Mouse (Mus musculus) CH12.LX (cell line): ENCODE measurements at regions not wholly inside any gene's neighbourhood (a gene's known extent, or its start where the extent isn't known, plus 50 kb on each side); places are given as distances from the start of the nearest gene placed in this dataset.

Source experiments
- CTCF ChIP-seq, 2 experiments: IDR thresholded peaks in 1 of 2; conservative IDR thresholded peaks in 1 of 2; 2 replicates each; pipeline ENCODE4 v1.5.1; 2011 to 2012; ENCODE audit warnings: low read depth in 2 of 2, low read length in 2 of 2, improper control_type of control experiment in 1 of 2, inconsistent platforms in 1 of 2, mild to moderate bottlenecking in 1 of 2, moderate library complexity in 1 of 2
- ELF1 ChIP-seq: IDR thresholded peaks from 2 replicates; pipeline ENCODE4 v1.6.1; 2014; ENCODE audit warnings: low read depth, mild to moderate bottlenecking, inconsistent platforms, low read length, improper control_type of control experiment
- ETS1 ChIP-seq: conservative IDR thresholded peaks from 2 replicates; pipeline ENCODE4 v1.6.1; 2012; ENCODE audit warnings: low read depth, mild to moderate bottlenecking, inconsistent platforms, low read length, improper control_type of control experiment, moderate library complexity
- KAT2A ChIP-seq: IDR thresholded peaks from 2 replicates; pipeline ENCODE4 v1.6.1; 2012; ENCODE audit warnings: low read length, improper control_type of control experiment, inconsistent platforms; ENCODE audit not compliant: insufficient replicate concordance
- MAZ ChIP-seq: IDR thresholded peaks from 2 replicates; pipeline ENCODE4 v1.6.1; 2012; ENCODE audit warnings: low read depth, mild to moderate bottlenecking, inconsistent platforms, low read length, improper control_type of control experiment, moderate library complexity
- MXI1 ChIP-seq: IDR thresholded peaks from 2 replicates; pipeline ENCODE4 v1.6.1; 2011; ENCODE audit warnings: mild to moderate bottlenecking, low read depth, low read length, improper control_type of control experiment
- TCF12 ChIP-seq: IDR thresholded peaks from 2 replicates; pipeline ENCODE4 v1.6.1; 2014; ENCODE audit warnings: low read depth, mild to moderate bottlenecking, inconsistent platforms, low read length, improper control_type of control experiment
- USF1 ChIP-seq: IDR thresholded peaks from 2 replicates; pipeline ENCODE4 v1.6.1; 2014; ENCODE audit warnings: low read depth, mild to moderate bottlenecking, inconsistent platforms, low read length, improper control_type of control experiment

DNA sequence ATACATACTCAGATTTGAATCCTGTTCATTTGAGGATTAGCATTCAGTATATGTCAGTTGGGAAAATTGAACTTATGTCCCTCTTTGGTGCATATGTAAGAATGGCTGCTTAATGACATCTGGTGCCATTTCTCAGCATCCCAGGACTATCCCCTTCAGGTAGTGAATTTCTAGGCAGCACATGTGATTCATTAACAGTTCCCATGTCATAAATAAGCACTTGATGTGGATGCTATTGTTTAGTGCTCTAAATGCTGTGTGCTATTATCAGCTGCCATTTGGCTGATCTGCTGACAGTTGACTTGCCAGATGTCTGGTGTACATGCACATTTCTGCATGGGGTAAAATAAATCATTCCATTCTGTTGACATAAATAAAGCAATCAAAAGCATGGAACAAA, 467.0 kb upstream of the Cblb start:
- no peak for TF ChIP-seq TCF12
- no peak for TF ChIP-seq CTCF (conservative IDR thresholded peaks at IDR 0.05 in 1 of 2, IDR thresholded peaks at IDR 0.05 in 1 of 2; ENCODE audit: low read depth in 2 of 2, low read length in 2 of 2)
- no peak for TF ChIP-seq MXI1
- no peak for TF ChIP-seq KAT2A
- no peak for TF ChIP-seq ETS1
- TF ChIP-seq USF1: no peak
- TF ChIP-seq ELF1: no peak
- TF ChIP-seq MAZ: no peak
